Mouse (Mus musculus) liver, embryonic 15.5 days (tissue): ENCODE data around the gene Zfp963. TPM values are rescaled to one million over a fixed set of nuclear protein-coding genes. Genes with fewer than 3 reads are reported as not detected.
A peak's percentile ranks its signal among the peaks of the same experiment; 100 is the strongest.
"Not testable (repeated sequence)": the region's sequence is repeated elsewhere in the genome, so short reads cannot be mapped to it uniquely, and the experiment has no call there.

Experiments used
- ATAC-seq: fragments of 200-750 bp; cut with Nextera tagmentation; 2 replicates; pipeline ENCODE4 v1.8.0; 2017; ENCODE audit warnings: moderate number of reproducible peaks, mild to moderate bottlenecking, moderate library complexity; ENCODE audit not compliant: insufficient read depth
- H3K27ac ChIP-seq: fragments of 300-500 bp; sonication (generic); replicated peaks from 2 replicates; pipeline ENCODE4 v1.5.1; 2015; ENCODE audit warnings: mild to moderate bottlenecking, inconsistent platforms
- H3K27me3 ChIP-seq: fragments of 300-500 bp; sonication (generic); 2 replicates; pipeline ENCODE4 v1.6.1; 2015; ENCODE audit warnings: mild to moderate bottlenecking, inconsistent platforms
- H3K36me3 ChIP-seq: fragments of 300-500 bp; sonication (generic); replicated peaks from 2 replicates; pipeline ENCODE4 v1.6.1; 2015; ENCODE audit warnings: moderate library complexity, mild to moderate bottlenecking, inconsistent platforms
- H3K4me1 ChIP-seq: fragments of 300-500 bp; sonication (generic); replicated peaks from 2 replicates; pipeline ENCODE4 v1.6.1; 2015; ENCODE audit warnings: inconsistent platforms
- H3K4me2 ChIP-seq: fragments of 300-500 bp; sonication (generic); 2 replicates; pipeline ENCODE4 v1.6.1; 2015; ENCODE audit warnings: moderate library complexity, mild to moderate bottlenecking, inconsistent platforms
- H3K4me3 ChIP-seq: fragments of 300-500 bp; sonication (generic); replicated peaks from 2 replicates; pipeline ENCODE4 v1.5.1; 2015; ENCODE audit warnings: mild to moderate bottlenecking, inconsistent platforms
- H3K9ac ChIP-seq: fragments of 300-500 bp; sonication (generic); 2 replicates; pipeline ENCODE4 v1.6.1; 2015; ENCODE audit warnings: moderate library complexity, mild to moderate bottlenecking, inconsistent platforms
- H3K9me3 ChIP-seq: fragments of 300-500 bp; sonication (generic); replicated peaks from 2 replicates; pipeline ENCODE4 v1.6.1; 2016; ENCODE audit warnings: inconsistent platforms
- WGBS: fragments of 180-500 bp; shearing (Covaris S2); methylation state at CpG from one replicate; pipeline ENCODE4 v1.1.7; 2015; ENCODE audit warnings: mixed read lengths; ENCODE audit not compliant: insufficient replicate concordance; 5-methylcytosine and 5-hydroxymethylcytosine counted together
- polyA plus RNA-seq: library from polyadenylated mRNA; unstranded; fragments of >200 nt; fragmentation: Nextera tagmentation; extraction: Ambion mirVana; gene quantifications from 2 replicates; pipeline ENCODE4 v1.2.1, GENCODE M21; 2015

Zfp963 gene
- polyA plus RNA-seq, 1 experiment from 2014 or later = 2.0 TPM

DNA sequence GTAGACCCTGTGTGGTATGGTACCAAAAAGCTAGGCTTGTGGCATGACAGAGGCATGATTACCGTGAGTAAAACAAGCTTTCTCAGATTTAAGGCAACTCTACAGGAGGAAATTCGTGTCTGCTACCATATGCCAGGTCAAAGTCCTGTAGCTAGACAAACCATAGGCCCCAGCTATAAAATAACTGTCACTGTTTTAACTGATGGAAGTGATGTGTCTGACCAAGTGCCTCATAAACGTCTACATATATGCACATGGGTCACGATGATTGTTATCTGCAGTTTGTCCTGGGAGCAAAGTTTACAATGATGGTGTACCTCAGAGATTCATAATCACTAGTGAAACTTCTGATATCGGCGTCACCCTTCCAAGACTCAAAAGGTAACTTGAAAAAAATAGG is 9.0 kb downstream of the Zfp963 start:
- no peaks in the 10 kb centered on the region for H3K9me3 ChIP-seq
- no peak for ATAC-seq
- WGBS = 57% methylated on average over 6 of the region's 6 CpGs
- peaks cover 16% of the 10 kb centered on the region; the same call in 1 of the 2 replicates for H3K36me3 ChIP-seq
- no peak overlapping the region for H3K4me2 ChIP-seq
- H3K4me1 ChIP-seq = peaks cover under 1% of the 10 kb centered on the region
- H3K9ac ChIP-seq = no peak overlapping the region
- no peaks in the 10 kb centered on the region for H3K27me3 ChIP-seq
- no peak overlapping the region for H3K4me3 ChIP-seq
- H3K27ac ChIP-seq = no peak overlapping the region

DNA sequence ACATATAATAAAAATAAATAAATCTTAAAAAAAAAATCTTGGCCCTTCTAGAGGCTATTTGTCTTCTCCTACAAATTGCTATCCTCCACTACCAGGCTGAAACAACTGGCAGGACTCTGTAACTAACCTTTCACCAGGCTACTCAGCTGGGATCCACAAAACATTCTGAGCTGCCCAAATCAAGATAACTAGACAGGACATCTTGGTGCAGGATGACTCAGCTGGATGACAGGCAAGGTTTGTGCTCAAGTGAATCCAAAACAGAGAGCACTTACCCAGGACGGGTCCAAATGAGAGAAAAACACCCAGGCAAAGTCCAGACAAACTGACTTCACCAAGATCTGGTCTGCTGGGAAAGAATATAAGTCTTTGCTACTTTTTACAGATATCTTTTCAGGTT is 14.3 kb downstream of the Zfp963 start:
- Histone ChIP-seq H3K27me3 (no peaks in the 10 kb centered on the region), H3K9ac (no peak overlapping the region), H3K4me1 (peaks cover 4% of the 10 kb centered on the region), H3K4me2 (no peak overlapping the region), H3K9me3 (no peaks in the 10 kb centered on the region), H3K4me3 (no peak overlapping the region), H3K27ac (no peak overlapping the region), H3K36me3 (no peaks in the 10 kb centered on the region)
- WGBS = 56% methylated on average over 1 of the region's 1 CpGs
- ATAC-seq = no peak

DNA sequence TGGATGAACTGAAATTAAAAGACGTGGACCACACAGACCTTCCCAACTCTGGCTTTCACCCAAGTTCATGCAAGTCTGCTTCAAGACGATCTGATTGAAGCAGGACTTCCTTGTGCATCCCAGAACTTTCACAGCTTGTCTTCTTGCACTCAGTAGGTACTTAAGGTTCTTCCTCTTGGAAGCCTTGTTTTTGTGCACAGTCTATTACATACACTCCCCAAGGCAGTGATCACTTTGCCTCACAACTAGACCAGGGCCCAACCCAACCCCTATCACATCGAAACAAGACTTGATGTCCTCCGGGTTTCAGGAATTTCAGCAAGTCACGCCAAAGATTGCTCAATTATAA is 32.6 kb downstream of the Zfp963 start:
- Histone ChIP-seq H3K36me3 (peaks cover 16% of the 10 kb centered on the region), H3K27ac (peak overlapping the region; percentile 39; the same call in 1 of the 2 replicates), H3K9ac (peak overlapping the region; percentile 33; the same call in 1 of the 2 replicates), H3K4me1 (peaks cover 22% of the 10 kb centered on the region), H3K27me3 (no peaks in the 10 kb centered on the region), H3K9me3 (no peaks in the 10 kb centered on the region), H3K4me2 (peak overlapping the region; percentile 75), H3K4me3 (peak overlapping the region; percentile 86)
- ATAC-seq = peak; percentile 2; the same call in 1 of the 2 replicates
- WGBS = 41% methylated on average over 5 of the region's 5 CpGs

DNA sequence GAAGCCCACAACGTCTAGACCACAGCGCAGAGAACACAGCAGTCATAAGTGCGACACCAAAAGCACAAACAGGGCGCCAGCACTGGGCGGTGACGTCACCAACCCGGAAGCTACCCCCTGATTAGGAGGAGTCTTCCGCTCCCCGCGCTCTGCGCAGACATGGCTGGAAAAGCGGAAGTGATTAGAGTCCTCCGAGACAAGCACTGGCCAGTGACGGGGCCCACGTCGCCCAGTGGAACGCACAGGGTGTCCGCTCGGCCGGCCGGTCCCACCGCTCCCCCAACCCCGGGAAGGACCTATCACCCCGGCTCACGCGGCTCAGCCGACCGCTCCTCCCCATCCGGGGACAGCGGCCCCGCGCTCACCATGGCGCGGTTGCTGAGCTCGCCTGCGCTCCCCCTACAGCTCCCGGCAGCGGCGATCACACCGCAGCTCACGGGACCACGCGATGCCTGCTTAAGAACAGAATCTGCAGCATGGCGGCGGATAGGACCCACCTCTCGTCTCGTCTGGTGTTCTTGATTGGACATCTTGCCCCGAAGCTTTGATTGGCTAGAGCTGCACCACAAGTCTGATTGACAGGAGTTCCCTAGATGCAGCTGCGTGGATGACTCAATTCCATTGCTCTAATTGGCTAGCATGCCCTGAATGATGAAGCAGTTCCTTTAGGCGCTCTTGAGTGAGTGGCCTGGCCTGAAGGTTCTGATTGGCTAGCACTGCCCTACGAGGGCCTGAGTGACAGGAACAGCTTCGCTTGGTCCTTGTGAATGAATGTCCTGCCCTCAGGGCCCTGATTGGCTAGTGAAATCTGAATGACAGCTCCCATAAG is 33.2 kb downstream of the Zfp963 start:
- H3K27me3 ChIP-seq = no peaks in the 10 kb centered on the region
- WGBS = under 1% methylated on average over 52 of the region's 52 CpGs

DNA sequence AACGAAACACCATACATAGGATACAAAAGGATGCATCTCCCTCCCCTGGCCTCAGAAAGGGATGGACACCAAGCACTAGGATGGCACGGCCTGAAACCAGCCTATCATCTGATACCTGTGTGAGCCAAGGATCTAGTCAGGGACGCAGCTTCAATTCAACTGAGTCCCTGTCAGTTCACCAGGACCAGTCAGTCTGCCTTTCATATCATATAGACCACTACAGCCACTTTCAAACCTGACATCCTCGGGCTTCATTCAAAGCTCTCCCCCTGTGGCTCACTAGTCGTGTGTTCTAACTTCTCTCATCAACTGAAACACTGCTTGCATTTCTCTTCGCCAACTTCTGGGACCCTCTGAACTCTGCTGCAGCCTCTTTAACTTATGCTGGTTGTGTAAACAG is 34.4 kb downstream of the Zfp963 start:
- H3K36me3 ChIP-seq = peaks cover 31% of the 10 kb centered on the region
- H3K4me1 ChIP-seq = peaks cover 22% of the 10 kb centered on the region
- ATAC-seq = no peak
- peak overlapping the region; percentile 66 for H3K4me2 ChIP-seq
- WGBS = 77% methylated on average over 6 of the region's 6 CpGs
- no peaks in the 10 kb centered on the region for H3K27me3 ChIP-seq
- peak overlapping the region; percentile 10; the same call in 1 of the 2 replicates for H3K27ac ChIP-seq
- H3K4me3 ChIP-seq = peak overlapping the region; percentile 86
- H3K9ac ChIP-seq = peak overlapping the region; percentile 40; the same call in 1 of the 2 replicates
- no peaks in the 10 kb centered on the region for H3K9me3 ChIP-seq

More for the DNA sequence above, 33.2 kb downstream of the Zfp963 start:
- Histone ChIP-seq H3K9ac (peak overlapping the region; percentile 94), H3K4me3 (peak overlapping the region; percentile 86), H3K4me2 (peak overlapping the region; percentile 75), H3K27ac (peak overlapping the region; percentile 99), H3K4me1 (peaks cover 22% of the 10 kb centered on the region), H3K36me3 (peaks cover 21% of the 10 kb centered on the region), H3K9me3 (no peaks in the 10 kb centered on the region)
- peak; percentile 97 for ATAC-seq

DNA sequence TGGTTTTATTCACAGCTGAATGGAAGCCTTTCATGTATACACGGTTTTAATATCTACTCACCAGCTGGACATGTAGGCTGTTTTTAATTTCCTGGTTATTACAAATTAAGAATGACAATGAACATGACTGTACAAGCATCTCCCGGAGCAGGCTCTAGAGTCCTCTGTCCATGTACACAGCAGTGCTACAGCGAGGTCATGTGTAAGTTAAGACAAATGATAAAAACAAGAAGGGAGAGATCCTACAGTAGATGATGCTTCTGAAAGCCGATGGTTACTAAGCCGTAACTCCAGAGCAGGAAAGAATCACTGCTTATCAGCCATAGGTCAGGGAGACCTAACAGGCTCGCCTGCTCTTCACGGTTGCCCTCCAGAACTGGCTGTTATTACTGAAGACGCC is 36.3 kb downstream of the Zfp963 start:
- ATAC-seq = no peak
- H3K27me3 ChIP-seq = no peaks in the 10 kb centered on the region
- H3K9ac ChIP-seq = no peak overlapping the region
- WGBS = 58% methylated on average over 8 of the region's 8 CpGs
- no peak overlapping the region for H3K4me2 ChIP-seq
- no peaks in the 10 kb centered on the region for H3K9me3 ChIP-seq
- H3K36me3 ChIP-seq = peaks cover 50% of the 10 kb centered on the region
- H3K4me1 ChIP-seq = peaks cover 22% of the 10 kb centered on the region
- no peak overlapping the region for H3K27ac ChIP-seq
- no peak overlapping the region for H3K4me3 ChIP-seq

DNA sequence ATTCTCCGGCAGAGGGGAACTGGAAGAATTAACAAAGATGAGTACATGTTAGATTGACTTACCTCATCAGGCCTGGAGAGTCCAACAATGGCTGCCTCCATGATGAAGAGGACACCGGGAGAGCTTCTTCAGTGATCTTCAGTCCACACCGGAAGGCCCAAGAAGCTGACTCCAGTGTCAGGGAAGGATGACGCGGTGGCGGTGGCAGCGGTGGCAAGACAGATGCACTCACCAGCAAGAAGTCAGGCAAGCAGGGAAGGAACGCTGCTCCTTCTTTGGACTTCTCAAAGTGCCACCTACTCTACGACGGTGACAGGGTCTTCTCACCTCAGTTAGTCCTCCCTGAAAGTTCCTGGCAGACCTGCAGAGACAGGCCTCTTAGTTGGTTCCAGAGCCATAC is 39.1 kb downstream of the Zfp963 start, which contains the start of gene Zfp869:
Gene Zfp869, minus strand, starts transcription at position 101 of the 400 bp plus-strand sequence.
- H3K4me2 ChIP-seq, H3K9ac ChIP-seq, H3K9me3 ChIP-seq, H3K4me3 ChIP-seq, H3K27ac ChIP-seq, H3K27me3 ChIP-seq, ATAC-seq: not testable (repeated sequence)
- 93% methylated on average over 10 of the region's 10 CpGs for WGBS
- H3K36me3 ChIP-seq = peaks cover 79% of the 10 kb centered on the region
- H3K4me1 ChIP-seq = peaks cover 17% of the 10 kb centered on the region

DNA sequence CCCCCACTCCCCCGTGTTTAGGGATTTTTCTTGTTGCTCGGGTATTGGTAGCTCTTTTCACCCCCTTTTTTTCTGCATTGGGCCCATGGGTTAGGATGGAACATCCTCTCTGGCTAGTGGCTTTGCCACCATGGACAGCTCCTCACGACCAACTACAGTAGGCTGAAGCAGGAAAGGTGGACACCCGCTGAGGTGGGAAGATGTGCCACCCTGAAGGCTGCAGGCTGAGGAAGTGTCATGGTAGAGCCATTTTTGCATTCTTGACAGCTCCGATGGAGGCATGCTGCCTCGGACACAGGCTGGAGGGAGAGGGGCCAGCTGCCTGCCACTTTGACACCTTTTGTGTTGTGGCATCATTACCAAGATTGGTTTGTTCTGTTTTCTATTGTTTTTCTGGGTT is 48.0 kb downstream of the Zfp963 start:
- Histone ChIP-seq H3K27me3 (no peaks in the 10 kb centered on the region), H3K9me3 (no peaks in the 10 kb centered on the region), H3K4me3 (no peak overlapping the region), H3K4me1 (no peaks in the 10 kb centered on the region), H3K4me2 (no peak overlapping the region), H3K9ac (no peak overlapping the region), H3K27ac (no peak overlapping the region), H3K36me3 (peaks cover 41% of the 10 kb centered on the region)
- no peak for ATAC-seq
- 57% methylated on average over 6 of the region's 6 CpGs for WGBS

Other genes with a start within 250 kb of the Zfp963 start
- not detected in 2 replicates for gene Gm7697, start 227.0 kb downstream of the Zfp963 start, polyA plus RNA-seq
- 6.9 and 7.2 TPM in 2 replicates for gene Zfp868, start 124.4 kb downstream of the Zfp963 start, polyA plus RNA-seq
- gene Zfp964, start 95.5 kb downstream of the Zfp963 start, polyA plus RNA-seq = 0.44 and 0.54 TPM in 2 replicates
- 10.7 and 11.3 TPM in 2 replicates for gene Zfp869, start 39.2 kb downstream of the Zfp963 start, polyA plus RNA-seq
- gene Gm20422, start 24.9 kb upstream of the Zfp963 start, polyA plus RNA-seq = 0.62 TPM in 1 of 2 replicates, not detected in the other
- 19.6 and 23.0 TPM in 2 replicates for gene Atp13a1, start 41.2 kb upstream of the Zfp963 start, polyA plus RNA-seq
- gene Zfp866, start 41.2 kb upstream of the Zfp963 start, polyA plus RNA-seq = 7.4 and 8.5 TPM in 2 replicates
- gene Gmip, start 58.7 kb upstream of the Zfp963 start, polyA plus RNA-seq = 5.7 and 7.5 TPM in 2 replicates
- 0.06 TPM in 2 replicates for gene Lpar2, start 72.5 kb upstream of the Zfp963 start, polyA plus RNA-seq
- 2.0 and 2.4 TPM in 2 replicates for gene Pbx4, start 82.5 kb upstream of the Zfp963 start, polyA plus RNA-seq
- gene Cilp2, start 137.7 kb upstream of the Zfp963 start, polyA plus RNA-seq = 0.03 and 0.06 TPM in 2 replicates
- gene Tssk6, start 152.2 kb upstream of the Zfp963 start, polyA plus RNA-seq = 2.1 TPM in 2 replicates
- 89.7 and 96.9 TPM in 2 replicates for gene Ndufa13, start 152.6 kb upstream of the Zfp963 start, polyA plus RNA-seq
- 0.51 and 0.54 TPM in 2 replicates for gene Yjefn3, start 152.7 kb upstream of the Zfp963 start, polyA plus RNA-seq
- gene Gatad2a, start 246.4 kb upstream of the Zfp963 start, polyA plus RNA-seq = 28.0 and 32.2 TPM in 2 replicates